Mouse (Mus musculus) thymus, adult 2 months (tissue): Measurements from ENCODE around the gene Ap1s1.

Source experiments
- CTCF ChIP-seq: fragments of 200-500 bp; IDR thresholded peaks from 2 replicates; pipeline ENCODE4 v1.5.1; 2012; ENCODE audit warnings: mild to moderate bottlenecking, control low read depth, low read length, moderate library complexity, borderline replicate concordance; ENCODE audit not compliant: control insufficient read depth, poor library complexity, insufficient read depth; ENCODE audit errors: extremely low read depth
- POLR2A ChIP-seq: fragments of 200-500 bp; IDR thresholded peaks from 2 replicates; pipeline ENCODE4 v1.6.1; 2012; ENCODE audit warnings: mild to moderate bottlenecking, low read length, control low read depth, moderate library complexity; ENCODE audit not compliant: control insufficient read depth, poor library complexity, insufficient read depth; ENCODE audit errors: extremely low read depth

DNA sequence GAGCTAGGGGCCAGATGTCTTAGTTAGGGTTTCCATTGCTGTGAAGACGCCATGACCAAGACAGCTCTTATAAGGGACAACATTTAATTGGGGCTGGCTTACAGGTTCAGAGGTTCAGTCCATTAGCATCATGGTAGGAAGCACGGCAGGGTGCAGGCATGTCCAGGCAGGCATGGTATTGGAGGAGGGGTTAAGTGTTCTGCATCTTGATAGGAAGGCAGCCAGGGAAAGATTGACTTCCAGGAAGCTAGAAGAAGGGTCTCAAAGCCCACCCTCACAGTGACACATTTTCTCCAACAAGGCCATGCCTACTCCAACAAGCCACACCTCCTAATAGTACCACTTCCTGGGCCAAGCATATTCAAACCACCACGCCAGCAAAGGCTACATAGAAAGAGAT lies 39.8 kb upstream of the Ap1s1 start:
- TF ChIP-seq POLR2A: no peak
- no peak for TF ChIP-seq CTCF
